In genomic region chr6:34235132-34235531, GRCm38 (mm10) we compare ENCODE assay signal across 18 mouse cellular contexts. TPM values are rescaled to one million over a fixed set of nuclear protein-coding genes. Genes with fewer than 3 reads are reported as not detected.
DNase-seq lines count a peak whose midpoint lies in the region; ATAC-seq and TF ChIP-seq lines count a peak whose summit lies in the region.
"Had no signal": no experiment of that assay in that cellular context is flagged by ENCODE, and none has a peak within 500 bp of the region (broad histone marks: within the 10 kb centered on the region; RNA-seq: fewer than 3 reads in every experiment).

No protein-coding gene starts in this region.

- no peaks in the 10 kb centered on the region for H3K36me3 ChIP-seq in hindbrain, embryonic 10.5 days
- no peaks in the 10 kb centered on the region for H3K36me3 ChIP-seq in hindbrain, embryonic 13.5 days
- no peaks in the 10 kb centered on the region for H3K36me3 ChIP-seq in kidney, postnatal 0 days (ENCODE audit: insufficient read depth, low read length)
- H3K36me3 ChIP-seq in forebrain, embryonic 10.5 days (replicated peaks) = no peaks in the 10 kb centered on the region
- H3K36me3 ChIP-seq: forebrain, embryonic 15.5 days; intestine, embryonic 15.5 days; limb, embryonic 15.5 days had no signal

- H3K4me1 ChIP-seq in hindbrain, embryonic 10.5 days (replicated peaks) = peaks cover 15% of the 10 kb centered on the region; the same call in 1 of the 2 replicates
- peaks cover 5% of the 10 kb centered on the region; the same call in 1 of the 2 replicates for H3K4me1 ChIP-seq in hindbrain, embryonic 13.5 days (replicated peaks)
- 0 out of 2 replicates have a peak, but pooled peaks cover 6% of the 10 kb centered on the region for H3K4me1 ChIP-seq in kidney, postnatal 0 days (replicated peaks; ENCODE audit: insufficient read depth, low read length)
- peaks cover 12% of the 10 kb centered on the region for H3K4me1 ChIP-seq in forebrain, embryonic 10.5 days
- H3K4me1 ChIP-seq: intestine, embryonic 15.5 days; limb, embryonic 15.5 days had no signal

- no peak for TF ChIP-seq CTCF in brain, embryonic 14.5 days (IDR thresholded peaks at IDR 0.05; ENCODE audit: borderline replicate concordance, extremely low read depth, insufficient read depth, insufficient read length)
- no peak for TF ChIP-seq CTCF in kidney, postnatal 0 days (IDR thresholded peaks at IDR 0.05; ENCODE audit: low read depth)

- no peak overlapping the region for H3K4me2 ChIP-seq in hindbrain, embryonic 13.5 days
- no peak overlapping the region for H3K4me2 ChIP-seq in kidney, postnatal 0 days (ENCODE audit: low read length)
- H3K4me2 ChIP-seq: forebrain, embryonic 15.5 days; heart, embryonic 11.5 days; intestine, embryonic 15.5 days; limb, embryonic 15.5 days had no signal

- H3K9ac ChIP-seq in hindbrain, embryonic 13.5 days = no peak overlapping the region
- H3K9ac ChIP-seq in kidney, postnatal 0 days (ENCODE audit: low read depth, low read length) = no peak overlapping the region
- H3K9ac ChIP-seq: forebrain, embryonic 15.5 days; intestine, embryonic 15.5 days; limb, embryonic 15.5 days had no signal

- H3K27me3 ChIP-seq in hindbrain, embryonic 10.5 days (ENCODE audit: insufficient read depth, poor library complexity, severe bottlenecking) = 0 out of 2 replicates have a peak, but pooled peaks cover 3% of the 10 kb centered on the region
- H3K27me3 ChIP-seq in hindbrain, embryonic 13.5 days = no peaks in the 10 kb centered on the region
- no peaks in the 10 kb centered on the region for H3K27me3 ChIP-seq in kidney, postnatal 0 days (ENCODE audit: insufficient read depth, low read length)
- H3K27me3 ChIP-seq in forebrain, embryonic 10.5 days (ENCODE audit: poor library complexity, severe bottlenecking) = peaks cover 5% of the 10 kb centered on the region; the same call in 1 of the 2 replicates
- H3K27me3 ChIP-seq: forebrain, embryonic 15.5 days; intestine, embryonic 15.5 days had no signal

- intact Hi-C loops in left cerebral cortex, postnatal 25 days (cut with DNase I) = no loop called here

- 43% methylated on average over 10 of the region's 10 CpGs for WGBS in hindbrain, embryonic 10.5 days
- 29% methylated on average over 10 of the region's 10 CpGs for whole genome bisulfite sequencing in hindbrain, embryonic 13.5 days
- 39% methylated on average over 10 of the region's 10 CpGs for WGBS in kidney, postnatal 0 days
- 58% methylated on average over 10 of the region's 10 CpGs for WGBS in forebrain, embryonic 10.5 days

- H3K27ac ChIP-seq in hindbrain, embryonic 10.5 days = 0 out of 2 replicates have a peak overlapping the region, but pooled peaks have one; percentile 2
- no peak overlapping the region for H3K27ac ChIP-seq in hindbrain, embryonic 13.5 days
- 0 out of 2 replicates have a peak overlapping the region, but pooled peaks have one; percentile 5 for H3K27ac ChIP-seq in kidney, postnatal 0 days
- H3K27ac ChIP-seq in forebrain, embryonic 10.5 days = no peak overlapping the region
- H3K27ac ChIP-seq: intestine, embryonic 15.5 days; limb, embryonic 15.5 days had no signal

- H3K4me3 ChIP-seq in hindbrain, embryonic 10.5 days = no peak overlapping the region
- no peak overlapping the region for H3K4me3 ChIP-seq in hindbrain, embryonic 13.5 days
- no peak overlapping the region for H3K4me3 ChIP-seq in kidney, postnatal 0 days (replicated peaks; ENCODE audit: low read depth, low read length)
- H3K4me3 ChIP-seq in forebrain, embryonic 10.5 days = no peak overlapping the region
- H3K4me3 ChIP-seq: forebrain, embryonic 15.5 days; intestine, embryonic 15.5 days; limb, embryonic 15.5 days had no signal

- no peak for TF ChIP-seq POLR2A in brain, embryonic 14.5 days (IDR thresholded peaks at IDR 0.05; ENCODE audit: borderline replicate concordance, extremely low read depth, insufficient read depth, insufficient read length, poor library complexity, severe bottlenecking)

- no peak for ATAC-seq in hindbrain, embryonic 13.5 days (ENCODE audit: low FRiP score)
- no peak for ATAC-seq in kidney, postnatal 0 days (replicated peaks; ENCODE audit: low FRiP score, low read depth)
- ATAC-seq in erythroblast, adult 5-6 weeks (replicated peaks; ENCODE audit: low FRiP score, poor library complexity, severe bottlenecking) = no peak
- ATAC-seq: CD4-positive, CD25-positive, alpha-beta regulatory T cell, adult 4 months; intestine, embryonic 15.5 days; midbrain, embryonic 16.5 days had no signal

- no peaks in the 10 kb centered on the region for H3K9me3 ChIP-seq in hindbrain, embryonic 10.5 days
- H3K9me3 ChIP-seq in hindbrain, embryonic 13.5 days = no peaks in the 10 kb centered on the region
- no peaks in the 10 kb centered on the region for H3K9me3 ChIP-seq in kidney, postnatal 0 days (replicated peaks; ENCODE audit: low read length)
- H3K9me3 ChIP-seq in forebrain, embryonic 10.5 days = no peaks in the 10 kb centered on the region
- H3K9me3 ChIP-seq: forebrain, embryonic 15.5 days; intestine, embryonic 15.5 days; limb, embryonic 15.5 days had no signal

- no peak for DNase-seq in hindbrain, embryonic 10.5 days (ENCODE audit: low spot score)
- DNase-seq in brain, embryonic 14.5 days (ENCODE audit: low read depth) = peak; percentile 25
- DNase-seq in kidney, postnatal 0 days (ENCODE audit: low spot score) = no peak
- peak; percentile 31 for DNase-seq in lung, postnatal 10 days
- DNase-seq in left cerebral cortex, postnatal 25 days (ENCODE audit: low spot score in 2 of 2) = no peak
- no peak for DNase-seq in forebrain, embryonic 10.5 days (ENCODE audit: extremely low spot score, low spot score)
- DNase-seq: cerebellum, postnatal 14 days; gastrocnemius, postnatal 25 days; retina, postnatal 1 day; thymus, postnatal 14 days had no signal

RNA-seq across cellular contexts. Expression of gene Slc35b4, which starts 58.2 kb away (rescaled TPM):
- 41.3 and 43.2 TPM in 2 replicates for polyA plus RNA-seq in hindbrain, embryonic 10.5 days (2016; fragmentation: Nextera tagmentation; extraction: Ambion mirVana)
- polyA plus RNA-seq in hindbrain, embryonic 13.5 days (2015; fragmentation: Nextera tagmentation; extraction: Ambion mirVana) = 36.8 and 40.7 TPM in 2 replicates
- polyA plus RNA-seq in brain, embryonic 14.5 days (2012; rRNA removed) = 39.9 and 40.8 TPM in 2 replicates
- 60.4 and 70.3 TPM in 2 replicates for polyA plus RNA-seq in kidney, postnatal 0 days (2015; fragmentation: Nextera tagmentation; extraction: Ambion mirVana)
- total RNA-seq in left cerebral cortex, postnatal 25 days (2021) = 10 to 100 TPM; 54.7 to 64.1 TPM
- 41.7 and 47.5 TPM in 2 replicates for polyA plus RNA-seq in forebrain, embryonic 10.5 days (2016; fragmentation: Nextera tagmentation; extraction: Ambion mirVana)
- total RNA-seq in erythroblast, adult 5-6 weeks (2015; ENCODE audit: low replicate concordance) = 5.8 and 10.7 TPM in 2 replicates
- total RNA-seq in erythroblast, adult 5-6 weeks (2017; ENCODE audit: low replicate concordance) = 9.2 and 9.5 TPM in 2 replicates

Comparison
In these comparisons a context has a peak if more than half of its experiments do, and no peak if none do; other contexts are left out.
1. H3K27ac ChIP-seq: peak in hindbrain, embryonic 10.5 days (single experiment) and kidney, postnatal 0 days (single experiment); none in hindbrain, embryonic 13.5 days (single experiment) and forebrain, embryonic 10.5 days (single experiment).
2. DNase-seq: peak in brain, embryonic 14.5 days (single experiment) and lung, postnatal 10 days (single experiment); none in hindbrain, embryonic 10.5 days (single experiment), kidney, postnatal 0 days (single experiment), left cerebral cortex, postnatal 25 days (0 of 2) and forebrain, embryonic 10.5 days (single experiment).